Mouse (Mus musculus): ENCODE results near the gene C130032M10Rik. TPM values are rescaled to one million over a fixed set of nuclear protein-coding genes. Genes with fewer than 3 reads are reported as not detected.

The C130032M10Rik gene
- total RNA-seq, 2 experiments from 2014 or later = not detected

- DNase-seq = no peak
- intact Hi-C loops (cut with DNase I) = no loop called here
Measured at GRCm38 (mm10) chr9:114544754-114545393, 29.4 kb downstream of the C130032M10Rik start.

- intact Hi-C loops (cut with DNase I) = no loop called here
Measured at GRCm38 (mm10) chr9:114546765-114547164, 31.3 kb downstream of the C130032M10Rik start.

GRCm38 (mm10) chr9:114547643-114548077 lies 32.2 kb downstream of the C130032M10Rik start:
- intact Hi-C loops (cut with DNase I) = no loop called here
- DNase-seq = no peak

More at GRCm38 (mm10) chr9:114546765-114547164, 31.3 kb downstream of the C130032M10Rik start:
- DNase-seq = no peak

- DNase-seq = no peak
- intact Hi-C loops (cut with DNase I) = no loop called here
Measured at GRCm38 (mm10) chr9:114548496-114548895, 33.0 kb downstream of the C130032M10Rik start.

- DNase-seq = no peak
- intact Hi-C loops (cut with DNase I) = no loop called here
Measured at GRCm38 (mm10) chr9:114549117-114549516, 33.6 kb downstream of the C130032M10Rik start.

DNA sequence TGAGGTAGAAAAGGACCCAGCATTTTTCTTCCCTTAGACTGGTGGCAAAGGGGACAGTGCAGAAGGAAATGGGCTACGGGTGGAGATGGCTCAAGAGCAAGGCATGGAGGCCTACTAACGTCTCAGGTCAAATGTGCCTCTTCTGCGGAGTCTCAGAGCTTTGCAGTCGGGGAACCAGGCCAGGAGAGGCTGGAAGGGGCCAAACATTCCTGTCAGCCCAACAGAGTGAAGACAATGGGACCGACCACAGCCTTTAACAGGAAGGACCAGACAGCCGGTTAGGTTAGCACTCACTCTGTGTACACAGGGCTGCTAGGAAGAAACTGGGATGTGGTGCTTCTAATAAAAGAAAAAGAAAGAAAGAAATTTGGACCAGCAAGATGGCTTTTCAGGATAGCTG lies 34.5 kb downstream of the C130032M10Rik start:
- no peak for DNase-seq
- intact Hi-C loops (cut with DNase I) = no loop called here

GRCm38 (mm10) chr9:114553828-114554227 lies 38.3 kb downstream of the C130032M10Rik start:
- DNase-seq = no peak
- intact Hi-C loops (cut with DNase I) = no loop called here

GRCm38 (mm10) chr9:114554355-114554979 lies 39.0 kb downstream of the C130032M10Rik start:
- DNase-seq = no peak
- intact Hi-C loops (cut with DNase I) = no loop called here

- intact Hi-C loops (cut with DNase I) = no loop called here
- DNase-seq = no peak
Measured at GRCm38 (mm10) chr9:114556276-114556855, 40.9 kb downstream of the C130032M10Rik start.

DNA sequence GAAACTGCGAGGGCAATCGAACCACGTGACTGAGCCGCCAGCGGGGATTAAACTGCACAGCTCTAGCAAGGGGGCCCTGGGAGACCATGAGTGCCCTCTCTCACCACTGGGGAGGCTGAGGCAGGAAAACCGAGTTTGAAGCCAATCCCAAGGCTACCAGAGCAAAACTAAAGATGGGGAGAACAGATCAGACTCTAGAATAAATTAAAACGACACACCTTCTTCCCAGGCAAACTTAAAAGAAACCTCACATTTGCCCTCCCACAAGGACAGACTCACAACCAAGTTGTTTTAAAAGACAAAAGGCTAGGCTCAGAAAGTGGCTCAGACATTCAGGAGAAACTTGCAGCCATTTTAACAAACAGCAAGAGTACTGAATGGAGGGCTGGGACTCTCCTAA lies 41.6 kb downstream of the C130032M10Rik start:
- intact Hi-C loops (cut with DNase I) = no loop called here
- no peak for DNase-seq

DNA sequence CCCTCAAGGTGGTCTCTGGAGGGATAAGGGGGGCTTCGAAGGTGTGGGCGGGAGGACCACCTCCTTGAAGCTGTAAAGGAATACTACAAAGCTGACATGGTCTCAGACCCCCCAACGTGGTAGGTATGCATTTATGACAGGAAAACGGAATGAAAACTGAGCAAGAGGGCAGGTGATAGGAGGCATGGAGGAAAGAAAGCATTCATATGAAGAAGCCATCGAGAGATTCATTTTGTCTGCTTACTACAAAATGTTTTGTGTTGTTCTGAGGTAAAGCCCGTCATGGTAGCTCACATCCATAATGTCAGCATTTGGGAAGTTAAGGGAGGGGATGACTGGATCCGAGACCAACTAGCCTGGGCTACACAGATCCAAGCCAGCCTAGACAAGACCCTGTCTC lies 44.6 kb downstream of the C130032M10Rik start:
- intact Hi-C loops (cut with DNase I) = no loop called here
- DNase-seq = no peak

- intact Hi-C loops (cut with DNase I) = no loop called here
Measured at GRCm38 (mm10) chr9:114560771-114561670, 45.5 kb downstream of the C130032M10Rik start.

GRCm38 (mm10) chr9:114561671-114561971 lies 46.1 kb downstream of the C130032M10Rik start:
- intact Hi-C loops (cut with DNase I) = no loop called here
- DNase-seq = no peak

More at GRCm38 (mm10) chr9:114560771-114561670, 45.5 kb downstream of the C130032M10Rik start:
- no peak for DNase-seq

- intact Hi-C loops (cut with DNase I) = no loop called here
- no peak for DNase-seq
Measured at GRCm38 (mm10) chr9:114562031-114562918, 46.8 kb downstream of the C130032M10Rik start.

- intact Hi-C loops (cut with DNase I) = no loop called here
- DNase-seq = no peak
Measured at GRCm38 (mm10) chr9:114562919-114563751, 47.6 kb downstream of the C130032M10Rik start.

DNA sequence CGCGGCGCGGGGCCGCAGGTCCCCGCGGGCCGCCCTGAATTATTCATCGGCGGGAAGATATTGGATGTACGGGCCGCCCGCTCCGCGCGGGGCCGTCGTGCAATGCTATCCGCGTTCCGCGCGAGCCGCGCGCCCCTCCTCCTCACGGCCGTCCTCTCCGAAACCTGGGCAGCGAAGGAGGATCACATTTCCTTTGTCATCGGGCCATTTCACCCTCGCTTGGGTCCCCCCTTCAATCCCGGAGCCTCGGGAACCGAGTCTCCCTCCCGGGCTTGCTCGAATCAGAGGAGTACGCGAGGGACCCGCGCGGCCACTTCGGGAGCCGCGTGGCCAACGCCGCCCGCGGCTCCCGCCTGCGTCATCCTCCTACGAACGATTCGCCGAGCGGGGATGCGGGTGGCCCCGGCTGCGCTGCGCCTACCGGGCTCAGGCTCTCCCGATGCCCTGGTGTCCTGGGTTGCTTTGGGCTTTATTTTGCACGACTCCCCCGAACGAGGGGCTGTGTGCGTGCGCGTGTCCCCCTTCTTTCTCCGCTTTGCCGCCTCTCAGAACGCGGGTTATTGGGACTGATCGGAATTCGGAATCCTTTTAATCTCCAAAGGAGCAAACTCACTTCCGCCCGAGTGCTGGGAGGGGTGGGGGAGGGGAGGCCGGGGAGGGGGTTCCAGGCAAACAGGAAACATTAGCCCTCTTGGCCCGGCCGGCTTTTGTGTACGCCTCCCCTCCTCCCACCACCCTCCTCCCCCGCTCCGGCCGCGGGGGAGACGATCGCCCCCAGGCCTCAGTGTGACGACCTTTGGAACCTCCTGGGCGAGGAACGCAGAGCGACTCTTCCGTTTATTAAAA lies 48.5 kb downstream of the C130032M10Rik start, which contains the start of gene Trim71:
Gene Trim71 (minus strand): TSS at position 609 of the 846 bp plus-strand sequence.
- DNase-seq = no peak
- intact Hi-C loops (cut with DNase I) = no loop called here

- intact Hi-C loops (cut with DNase I) = no loop called here
- DNase-seq = no peak
Measured at GRCm38 (mm10) chr9:114564667-114565066, 49.2 kb downstream of the C130032M10Rik start.
